Mouse (Mus musculus) hindbrain, embryonic 12.5 days (tissue): Measurements from ENCODE around the gene Tex26. TPM values are rescaled to one million over a fixed set of nuclear protein-coding genes. Genes with fewer than 3 reads are reported as not detected.

Source experiments
- ATAC-seq: fragments of 200-750 bp; cut with Nextera tagmentation; 2 replicates; pipeline ENCODE4 v1.8.0; 2017; ENCODE audit warnings: moderate TSS enrichment; ENCODE audit not compliant: low FRiP score
- H3K27ac ChIP-seq: fragments of 300-500 bp; sonication (generic); 2 replicates; pipeline ENCODE4 v1.5.1; 2016; ENCODE audit warnings: mild to moderate bottlenecking
- H3K27me3 ChIP-seq: fragments of 300-500 bp; sonication (generic); 2 replicates; pipeline ENCODE4 v1.6.1; 2016; ENCODE audit warnings: mild to moderate bottlenecking
- H3K36me3 ChIP-seq: fragments of 300-500 bp; sonication (generic); 2 replicates; pipeline ENCODE4 v1.6.1; 2016; ENCODE audit warnings: mild to moderate bottlenecking
- H3K4me1 ChIP-seq: fragments of 300-500 bp; sonication (generic); 2 replicates; pipeline ENCODE4 v1.6.1; 2016
- H3K4me2 ChIP-seq: fragments of 300-500 bp; sonication (generic); replicated peaks from 2 replicates; pipeline ENCODE4 v1.6.1; 2016; ENCODE audit warnings: mild to moderate bottlenecking
- H3K4me3 ChIP-seq: fragments of 300-500 bp; sonication (generic); 2 replicates; pipeline ENCODE4 v1.5.1; 2016; ENCODE audit warnings: mild to moderate bottlenecking
- H3K9ac ChIP-seq: fragments of 300-500 bp; sonication (generic); 2 replicates; pipeline ENCODE4 v1.6.1; 2016; ENCODE audit warnings: mild to moderate bottlenecking, moderate library complexity
- H3K9me3 ChIP-seq: fragments of 300-500 bp; sonication (generic); replicated peaks from 2 replicates; pipeline ENCODE4 v1.6.1; 2016; ENCODE audit warnings: mild to moderate bottlenecking
- WGBS: fragments of 180-500 bp; shearing (Covaris S2); methylation state at CpG from one replicate; pipeline ENCODE4 v1.1.7; 2016; 5-methylcytosine and 5-hydroxymethylcytosine counted together
- polyA plus RNA-seq: library from polyadenylated mRNA; unstranded; fragments of >200 nt; fragmentation: Nextera tagmentation; extraction: Ambion mirVana; gene quantifications from 2 replicates; pipeline ENCODE4 v1.2.1, GENCODE M21; 2016

Gene Tex26
- polyA plus RNA-seq: 1.1 and 1.2 TPM in 2 replicates

GRCm38 (mm10) chr5:149439531-149440179 is at the start of gene Tex26:
Gene Tex26 (plus strand): TSS chr5:149439660.
- H3K36me3 ChIP-seq: no peaks in the 10 kb centered on the region
- H3K4me3 ChIP-seq: peak within 1 kb of the TSS; percentile 42
- H3K4me2 ChIP-seq: peak within 1 kb of the TSS; percentile 67
- WGBS: under 1% methylated on average over 25 of the region's 25 CpGs
- peak; percentile 92 for ATAC-seq
- H3K27me3 ChIP-seq: no peaks in the 10 kb centered on the region
- H3K9me3 ChIP-seq: no peaks in the 10 kb centered on the region
- H3K27ac ChIP-seq: peak within 1 kb of the TSS; percentile 98
- H3K9ac ChIP-seq: peak within 1 kb of the TSS; percentile 75
- peaks cover 30% of the 10 kb centered on the region for H3K4me1 ChIP-seq

GRCm38 (mm10) chr5:149391574-149392375 is 47.7 kb upstream of the Tex26 start:
- Histone ChIP-seq H3K27ac (no peak overlapping the region), H3K4me1 (no peaks in the 10 kb centered on the region), H3K36me3 (no peaks in the 10 kb centered on the region), H3K9ac (no peak overlapping the region), H3K4me2 (no peak overlapping the region), H3K4me3 (no peak overlapping the region), H3K27me3 (no peaks in the 10 kb centered on the region), H3K9me3 (peaks cover 7% of the 10 kb centered on the region; the same call in 1 of the 2 replicates)
- 50% methylated on average over 18 of the region's 18 CpGs for WGBS
- ATAC-seq: no peak

GRCm38 (mm10) chr5:149392420-149392988 is 47.0 kb upstream of the Tex26 start:
- H3K4me2 ChIP-seq: no peak overlapping the region
- ATAC-seq: no peak
- H3K4me1 ChIP-seq: no peaks in the 10 kb centered on the region
- H3K27ac ChIP-seq: no peak overlapping the region
- H3K27me3 ChIP-seq: no peaks in the 10 kb centered on the region
- no peak overlapping the region for H3K9ac ChIP-seq
- peaks cover 7% of the 10 kb centered on the region; the same call in 1 of the 2 replicates for H3K9me3 ChIP-seq
- H3K36me3 ChIP-seq: no peaks in the 10 kb centered on the region
- WGBS: 74% methylated on average over 6 of the region's 6 CpGs
- no peak overlapping the region for H3K4me3 ChIP-seq

GRCm38 (mm10) chr5:149401446-149401975 is 37.9 kb upstream of the Tex26 start:
- Histone ChIP-seq H3K4me3 (no peak overlapping the region), H3K9me3 (no peaks in the 10 kb centered on the region; the same call in 1 of the 2 replicates), H3K9ac (no peak overlapping the region), H3K27ac (no peak overlapping the region), H3K4me2 (no peak overlapping the region), H3K27me3 (no peaks in the 10 kb centered on the region), H3K36me3 (no peaks in the 10 kb centered on the region), H3K4me1 (no peaks in the 10 kb centered on the region)
- ATAC-seq: no peak
- 89% methylated on average over 7 of the region's 7 CpGs for WGBS

GRCm38 (mm10) chr5:149402029-149402428 is 37.4 kb upstream of the Tex26 start:
- H3K27me3 ChIP-seq: no peaks in the 10 kb centered on the region
- H3K9ac ChIP-seq: no peak overlapping the region
- 89% methylated on average over 10 of the region's 10 CpGs for WGBS
- H3K36me3 ChIP-seq: no peaks in the 10 kb centered on the region
- no peak overlapping the region for H3K4me3 ChIP-seq
- no peak overlapping the region for H3K27ac ChIP-seq
- H3K4me1 ChIP-seq: no peaks in the 10 kb centered on the region
- H3K9me3 ChIP-seq: no peaks in the 10 kb centered on the region; the same call in 1 of the 2 replicates
- no peak overlapping the region for H3K4me2 ChIP-seq
- ATAC-seq: no peak

GRCm38 (mm10) chr5:149403386-149403785 is 36.1 kb upstream of the Tex26 start:
- Histone ChIP-seq H3K27ac (no peak overlapping the region), H3K4me1 (no peaks in the 10 kb centered on the region), H3K4me2 (no peak overlapping the region), H3K9me3 (no peaks in the 10 kb centered on the region; the same call in 1 of the 2 replicates), H3K36me3 (no peaks in the 10 kb centered on the region), H3K27me3 (no peaks in the 10 kb centered on the region), H3K4me3 (no peak overlapping the region), H3K9ac (no peak overlapping the region)
- WGBS: 74% methylated on average over 5 of the region's 5 CpGs
- no peak for ATAC-seq

- Histone ChIP-seq H3K36me3 (no peaks in the 10 kb centered on the region), H3K4me2 (no peak overlapping the region), H3K4me3 (no peak overlapping the region), H3K4me1 (no peaks in the 10 kb centered on the region), H3K27ac (no peak overlapping the region), H3K9ac (no peak overlapping the region), H3K27me3 (no peaks in the 10 kb centered on the region), H3K9me3 (no peaks in the 10 kb centered on the region; the same call in 1 of the 2 replicates)
- 83% methylated on average over 5 of the region's 5 CpGs for WGBS
- ATAC-seq: no peak
These were observed 34.8 kb upstream of the Tex26 start for GRCm38 (mm10) chr5:149404710-149405109.

GRCm38 (mm10) chr5:149406791-149407276 is 32.6 kb upstream of the Tex26 start:
- WGBS: 82% methylated on average over 8 of the region's 8 CpGs
- ATAC-seq: no peak
- Histone ChIP-seq H3K4me2 (no peak overlapping the region), H3K27ac (no peak overlapping the region), H3K9ac (no peak overlapping the region), H3K36me3 (no peaks in the 10 kb centered on the region), H3K4me1 (peaks cover 10% of the 10 kb centered on the region), H3K4me3 (no peak overlapping the region), H3K27me3 (0 out of 2 replicates have a peak, but pooled peaks cover 8% of the 10 kb centered on the region), H3K9me3 (no peaks in the 10 kb centered on the region)

- Histone ChIP-seq H3K36me3 (no peaks in the 10 kb centered on the region), H3K9me3 (no peaks in the 10 kb centered on the region), H3K4me2 (no peak overlapping the region), H3K9ac (no peak overlapping the region), H3K27ac (no peak overlapping the region), H3K4me3 (no peak overlapping the region), H3K27me3 (peaks cover 22% of the 10 kb centered on the region), H3K4me1 (peaks cover 14% of the 10 kb centered on the region)
- ATAC-seq: no peak
- 91% methylated on average over 3 of the region's 3 CpGs for WGBS
These were observed 30.0 kb upstream of the Tex26 start for GRCm38 (mm10) chr5:149409502-149409901.

- H3K9ac ChIP-seq: 0 out of 2 replicates have a peak within 1 kb of the TSS, but pooled peaks have one; percentile 33
- H3K4me2 ChIP-seq: peak within 1 kb of the TSS; percentile 58
- H3K27me3 ChIP-seq: peaks cover 22% of the 10 kb centered on the region
- peak within 1 kb of the TSS; percentile 23 for H3K4me3 ChIP-seq
- peaks cover 14% of the 10 kb centered on the region for H3K4me1 ChIP-seq
- WGBS: 3% methylated on average over 35 of the region's 38 CpGs
- H3K27ac ChIP-seq: no peak within 1 kb of the TSS
- ATAC-seq: peak; percentile 77
- H3K36me3 ChIP-seq: no peaks in the 10 kb centered on the region
- H3K9me3 ChIP-seq: no peaks in the 10 kb centered on the region
These were observed 27.8 kb upstream of the Tex26 start, which contains the start of gene Medag for GRCm38 (mm10) chr5:149411509-149412193. Gene Medag (plus strand): TSS chr5:149411749.

GRCm38 (mm10) chr5:149412194-149412575 is 27.3 kb upstream of the Tex26 start:
- H3K4me3 ChIP-seq: peak overlapping the region; percentile 23
- H3K27ac ChIP-seq: no peak overlapping the region
- H3K36me3 ChIP-seq: no peaks in the 10 kb centered on the region
- peak overlapping the region; percentile 58 for H3K4me2 ChIP-seq
- 36% methylated on average over 11 of the region's 11 CpGs for WGBS
- H3K27me3 ChIP-seq: peaks cover 22% of the 10 kb centered on the region
- ATAC-seq: no peak; the same call in 1 of the 2 replicates
- H3K9me3 ChIP-seq: no peaks in the 10 kb centered on the region
- H3K9ac ChIP-seq: 0 out of 2 replicates have a peak overlapping the region, but pooled peaks have one; percentile 33
- H3K4me1 ChIP-seq: peaks cover 14% of the 10 kb centered on the region
